In genomic region chr4:117391966-117392365, GRCm38 (mm10) we compare ENCODE assay signal across 10 mouse cellular contexts.
DNase-seq lines count a peak whose midpoint lies in the region; ATAC-seq lines count a peak whose summit lies in the region.
"Had no signal": no experiment of that assay in that cellular context is flagged by ENCODE, and none has a peak within 500 bp of the region (broad histone marks: within the 10 kb centered on the region; RNA-seq: fewer than 3 reads in every experiment).

No protein-coding gene starts in this region.

- peak overlapping the region; percentile 64 for H3K4me2 ChIP-seq in heart, embryonic 11.5 days
- H3K4me2 ChIP-seq in limb, embryonic 13.5 days (replicated peaks), result peak overlapping the region; percentile 58
- peak overlapping the region; percentile 19; the same call in 1 of the 2 replicates for H3K4me2 ChIP-seq in stomach, embryonic 16.5 days (ENCODE audit: low read depth, low read length)

- H3K36me3 ChIP-seq in heart, embryonic 11.5 days (ENCODE audit: control insufficient read depth, insufficient read depth, low read length), result no peaks in the 10 kb centered on the region
- H3K36me3 ChIP-seq in limb, embryonic 13.5 days, result no peaks in the 10 kb centered on the region
- H3K36me3 ChIP-seq in stomach, embryonic 16.5 days (ENCODE audit: control insufficient read depth, insufficient read depth, low read length), result no peaks in the 10 kb centered on the region

- H3K27me3 ChIP-seq in heart, embryonic 11.5 days (ENCODE audit: control insufficient read depth, insufficient read depth, low read length), result 0 out of 2 replicates have a peak, but pooled peaks cover 2% of the 10 kb centered on the region
- peaks cover 19% of the 10 kb centered on the region for H3K27me3 ChIP-seq in limb, embryonic 13.5 days
- H3K27me3 ChIP-seq in stomach, embryonic 16.5 days (ENCODE audit: control insufficient read depth, insufficient read depth, low read length), result no peaks in the 10 kb centered on the region; the same call in 1 of the 2 replicates

- 0 out of 2 replicates have a peak overlapping the region, but pooled peaks have one; percentile 22 for H3K9ac ChIP-seq in heart, embryonic 11.5 days (ENCODE audit: low read depth, low read length)
- no peak overlapping the region; the same call in 1 of the 2 replicates for H3K9ac ChIP-seq in limb, embryonic 13.5 days
- H3K9ac ChIP-seq in stomach, embryonic 16.5 days (ENCODE audit: low read length), result no peak overlapping the region

- peak overlapping the region; percentile 30 for H3K4me3 ChIP-seq in heart, embryonic 11.5 days (ENCODE audit: low read depth, low read length)
- H3K4me3 ChIP-seq in limb, embryonic 13.5 days, result peak overlapping the region; percentile 15
- no peak overlapping the region for H3K4me3 ChIP-seq in stomach, embryonic 16.5 days (replicated peaks; ENCODE audit: low read length)

- H3K27ac ChIP-seq in heart, embryonic 11.5 days (ENCODE audit: low read depth, low read length), result no peak overlapping the region
- H3K27ac ChIP-seq in limb, embryonic 13.5 days, result peak overlapping the region; percentile 61; the same call in 1 of the 2 replicates
- H3K27ac ChIP-seq in stomach, embryonic 16.5 days (ENCODE audit: low read length), result no peak overlapping the region

- intact Hi-C loops in heart, postnatal 25 days (cut with DNase I), result no loop called here

- peaks cover 17% of the 10 kb centered on the region for H3K4me1 ChIP-seq in heart, embryonic 11.5 days (ENCODE audit: control insufficient read depth, insufficient read depth, low read length)
- peaks cover 40% of the 10 kb centered on the region for H3K4me1 ChIP-seq in limb, embryonic 13.5 days
- peaks cover 7% of the 10 kb centered on the region for H3K4me1 ChIP-seq in stomach, embryonic 16.5 days (ENCODE audit: control insufficient read depth, insufficient read depth, low read length)

- 0 out of 2 replicates have a peak, but pooled peaks have one; percentile 52 for ATAC-seq in heart, embryonic 11.5 days (replicated peaks; ENCODE audit: insufficient number of reproducible peaks, low FRiP score, low TSS enrichment)
- peak; percentile 73 for ATAC-seq in limb, embryonic 13.5 days (ENCODE audit: low FRiP score, low read depth)
- ATAC-seq in stomach, embryonic 16.5 days (ENCODE audit: insufficient read depth, low FRiP score), result no peak
- no peak for ATAC-seq in frontal cortex, adult (ENCODE audit: low TSS enrichment)

- no peak for DNase-seq in heart, postnatal 25 days (ENCODE audit: low spot score)
- DNase-seq in retina, postnatal 1 day, result peak; percentile 48
- no peak for DNase-seq in retina, embryonic 14.5 days (ENCODE audit: low spot score)
- no peak for DNase-seq in right cerebral cortex, postnatal 36 days (ENCODE audit: low spot score in 2 of 2)
- DNase-seq: cerebellum, postnatal 25 days; kidney, adult 9 months had no signal

- 1% methylated on average over 9 of the region's 9 CpGs for WGBS in heart, embryonic 11.5 days (ENCODE audit: insufficient replicate concordance)
- WGBS in limb, embryonic 13.5 days, result 0% methylated on average over 9 of the region's 9 CpGs
- whole genome bisulfite sequencing in stomach, embryonic 16.5 days, result 2% methylated on average over 9 of the region's 9 CpGs

- H3K9me3 ChIP-seq in heart, embryonic 11.5 days (replicated peaks; ENCODE audit: control insufficient read depth, low read length), result no peaks in the 10 kb centered on the region
- H3K9me3 ChIP-seq in limb, embryonic 13.5 days, result no peaks in the 10 kb centered on the region
- no peaks in the 10 kb centered on the region for H3K9me3 ChIP-seq in stomach, embryonic 16.5 days (replicated peaks; ENCODE audit: control insufficient read depth, low read length)

Comparison
In these comparisons a context has a peak if more than half of its experiments do, and no peak if none do; other contexts are left out.
1. ATAC-seq: peak in heart, embryonic 11.5 days (single experiment) and limb, embryonic 13.5 days (single experiment); none in stomach, embryonic 16.5 days (single experiment) and frontal cortex, adult (single experiment).
2. Peak in every context shown above with its lines, with median percentiles within 50 percentile points of each other: H3K4me2 ChIP-seq.